Mouse (Mus musculus): ENCODE data around the gene Bcl2l15. TPM values are rescaled to one million over a fixed set of nuclear protein-coding genes. Genes with fewer than 3 reads are reported as not detected.

Bcl2l15 gene
- 4.4 and 5.2 TPM in 2 replicates for polyA plus RNA-seq (2015; fragmentation: Nextera tagmentation; extraction: Ambion mirVana)

GRCm38 (mm10) chr3:103832426-103832825, at the start of gene Bcl2l15:
Gene Bcl2l15 (plus strand): TSS chr3:103832601.
- no peak for TF ChIP-seq CTCF (IDR thresholded peaks at IDR 0.05; ENCODE audit: low read depth)
- TF ChIP-seq EP300 (optimal IDR thresholded peaks at IDR 0.05) = no peak
- H3K9me3 ChIP-seq (ENCODE audit: control insufficient read depth, low read length) = no peaks in the 10 kb centered on the region
- no peak within 1 kb of the TSS for H3K4me2 ChIP-seq (replicated peaks; ENCODE audit: low read depth)
- no peaks in the 10 kb centered on the region for H3K36me3 ChIP-seq (ENCODE audit: control insufficient read depth, insufficient read depth, low read length)
- H3K4me1 ChIP-seq (replicated peaks; ENCODE audit: control insufficient read depth, insufficient read depth) = no peaks in the 10 kb centered on the region
- ATAC-seq (ENCODE audit: low FRiP score, low TSS enrichment) (no peak), DNase-seq (ENCODE audit: low spot score) (no peak)
- H3K27me3 ChIP-seq (ENCODE audit: control insufficient read depth, insufficient read depth, low read length) = no peaks in the 10 kb centered on the region
- H3K27ac ChIP-seq (replicated peaks) = no peak within 1 kb of the TSS
- H3K9ac ChIP-seq (ENCODE audit: low read length) = no peak within 1 kb of the TSS
- H3K4me3 ChIP-seq (ENCODE audit: low read depth, low read length) = no peak within 1 kb of the TSS

- ATAC-seq (ENCODE audit: low FRiP score, low TSS enrichment) (peak; percentile 89), DNase-seq (ENCODE audit: low spot score) (peak; percentile 33)
- Histone ChIP-seq H3K9me3 (ENCODE audit: control insufficient read depth, low read length) (no peaks in the 10 kb centered on the region), H3K9ac (ENCODE audit: low read length) (no peak overlapping the region), H3K27ac (replicated peaks) (peak overlapping the region; percentile 78), H3K36me3 (ENCODE audit: control insufficient read depth, insufficient read depth, low read length) (no peaks in the 10 kb centered on the region), H3K4me3 (ENCODE audit: low read depth, low read length) (no peak overlapping the region), H3K4me1 (replicated peaks; ENCODE audit: control insufficient read depth, insufficient read depth) (0 out of 2 replicates have a peak, but pooled peaks cover 2% of the 10 kb centered on the region), H3K27me3 (ENCODE audit: control insufficient read depth, insufficient read depth, low read length) (no peaks in the 10 kb centered on the region), H3K4me2 (replicated peaks; ENCODE audit: low read depth) (no peak overlapping the region)
- peak; percentile 37 for TF ChIP-seq EP300 (optimal IDR thresholded peaks at IDR 0.05)
- TF ChIP-seq CTCF (IDR thresholded peaks at IDR 0.05; ENCODE audit: low read depth) = no peak
- 60% methylated on average over 4 of the region's 4 CpGs for WGBS
These were observed 49.4 kb upstream of the Bcl2l15 start for GRCm38 (mm10) chr3:103782844-103783609.

- TF ChIP-seq CTCF (IDR thresholded peaks at IDR 0.05; ENCODE audit: low read depth) (no peak), EP300 (optimal IDR thresholded peaks at IDR 0.05) (no peak)
- Histone ChIP-seq H3K4me1 (replicated peaks; ENCODE audit: control insufficient read depth, insufficient read depth) (0 out of 2 replicates have a peak, but pooled peaks cover 2% of the 10 kb centered on the region), H3K4me3 (ENCODE audit: low read depth, low read length) (no peak overlapping the region), H3K27ac (replicated peaks) (peak overlapping the region; percentile 41), H3K27me3 (ENCODE audit: control insufficient read depth, insufficient read depth, low read length) (no peaks in the 10 kb centered on the region), H3K9ac (ENCODE audit: low read length) (no peak overlapping the region), H3K36me3 (ENCODE audit: control insufficient read depth, insufficient read depth, low read length) (no peaks in the 10 kb centered on the region), H3K9me3 (ENCODE audit: control insufficient read depth, low read length) (no peaks in the 10 kb centered on the region), H3K4me2 (replicated peaks; ENCODE audit: low read depth) (no peak overlapping the region)
- ATAC-seq (ENCODE audit: low FRiP score, low TSS enrichment) (no peak), DNase-seq (ENCODE audit: low spot score) (no peak)
- 58% methylated on average over 7 of the region's 7 CpGs for WGBS
These were observed 45.2 kb upstream of the Bcl2l15 start for GRCm38 (mm10) chr3:103787225-103787624.

- H3K27ac ChIP-seq (replicated peaks) = peak overlapping the region; percentile 58
- WGBS = 50% methylated on average over 7 of the region's 7 CpGs
- no peak overlapping the region for H3K9ac ChIP-seq (ENCODE audit: low read length)
These were observed 43.3 kb upstream of the Bcl2l15 start for GRCm38 (mm10) chr3:103789096-103789495.

GRCm38 (mm10) chr3:103789891-103790345, 42.5 kb upstream of the Bcl2l15 start:
- peak; percentile 61 for DNase-seq (ENCODE audit: low spot score)
- no peaks in the 10 kb centered on the region for H3K36me3 ChIP-seq (ENCODE audit: control insufficient read depth, insufficient read depth, low read length)
- ATAC-seq (ENCODE audit: low FRiP score, low TSS enrichment) = peak; percentile 19; the same call in 1 of the 2 replicates
- H3K9ac ChIP-seq (ENCODE audit: low read length) = peak overlapping the region; percentile 94
- peak overlapping the region; percentile 96 for H3K27ac ChIP-seq (replicated peaks)
- H3K4me3 ChIP-seq (ENCODE audit: low read depth, low read length) = peak overlapping the region; percentile 94
- 0 out of 2 replicates have a peak, but pooled peaks cover 2% of the 10 kb centered on the region for H3K4me1 ChIP-seq (replicated peaks; ENCODE audit: control insufficient read depth, insufficient read depth)
- peak overlapping the region; percentile 76 for H3K4me2 ChIP-seq (replicated peaks; ENCODE audit: low read depth)
- H3K27me3 ChIP-seq (ENCODE audit: control insufficient read depth, insufficient read depth, low read length) = no peaks in the 10 kb centered on the region
- WGBS = 1% methylated on average over 14 of the region's 14 CpGs
- H3K9me3 ChIP-seq (ENCODE audit: control insufficient read depth, low read length) = no peaks in the 10 kb centered on the region
- TF ChIP-seq EP300 (optimal IDR thresholded peaks at IDR 0.05) (no peak), CTCF (IDR thresholded peaks at IDR 0.05; ENCODE audit: low read depth) (no peak)

More at GRCm38 (mm10) chr3:103789096-103789495, 43.3 kb upstream of the Bcl2l15 start:
- Histone ChIP-seq H3K27me3 (ENCODE audit: control insufficient read depth, insufficient read depth, low read length) (no peaks in the 10 kb centered on the region), H3K9me3 (ENCODE audit: control insufficient read depth, low read length) (no peaks in the 10 kb centered on the region), H3K4me3 (ENCODE audit: low read depth, low read length) (peak overlapping the region; percentile 94), H3K4me1 (replicated peaks; ENCODE audit: control insufficient read depth, insufficient read depth) (0 out of 2 replicates have a peak, but pooled peaks cover 2% of the 10 kb centered on the region), H3K4me2 (replicated peaks; ENCODE audit: low read depth) (peak overlapping the region; percentile 76), H3K36me3 (ENCODE audit: control insufficient read depth, insufficient read depth, low read length) (no peaks in the 10 kb centered on the region)
- TF ChIP-seq EP300 (optimal IDR thresholded peaks at IDR 0.05) (no peak), CTCF (IDR thresholded peaks at IDR 0.05; ENCODE audit: low read depth) (no peak)
- no peak for ATAC-seq (ENCODE audit: low FRiP score, low TSS enrichment)
- no peak for DNase-seq (ENCODE audit: low spot score)

Measured in stomach, postnatal 0 days (tissue).